ENCODE assay signal across 8 mouse cellular contexts in genomic region chr3:89966946-89967345, GRCm38 (mm10). TPM values are rescaled to one million over a fixed set of nuclear protein-coding genes. Genes with fewer than 3 reads are reported as not detected.
DNase-seq lines count a peak whose midpoint lies in the region; ATAC-seq and TF ChIP-seq lines count a peak whose summit lies in the region.

No protein-coding gene starts in this region.

- TF ChIP-seq EP300 in heart, postnatal 0 days (IDR thresholded peaks at IDR 0.05; ENCODE audit: low read depth) = no peak

- no peak overlapping the region for H3K4me2 ChIP-seq in heart, postnatal 0 days (ENCODE audit: low read depth, low read length)
- H3K4me2 ChIP-seq in forebrain, embryonic 11.5 days (ENCODE audit: low read depth, low read length, severe bottlenecking) = no peak overlapping the region

- no peak overlapping the region for H3K27ac ChIP-seq in heart, postnatal 0 days (ENCODE audit: low read depth)
- no peak overlapping the region for H3K27ac ChIP-seq in forebrain, embryonic 11.5 days (ENCODE audit: low read depth, low read length)

- H3K36me3 ChIP-seq in heart, postnatal 0 days (replicated peaks; ENCODE audit: control insufficient read depth, insufficient read depth, low read length) = no peaks in the 10 kb centered on the region
- H3K36me3 ChIP-seq in forebrain, embryonic 11.5 days (ENCODE audit: control insufficient read depth, insufficient read depth, low read length) = no peaks in the 10 kb centered on the region

- peaks cover 3% of the 10 kb centered on the region for H3K4me1 ChIP-seq in heart, postnatal 0 days (ENCODE audit: control insufficient read depth, insufficient read depth)
- H3K4me1 ChIP-seq in forebrain, embryonic 11.5 days (replicated peaks; ENCODE audit: control insufficient read depth, insufficient read depth, low read length) = peaks cover 7% of the 10 kb centered on the region

- H3K9me3 ChIP-seq in heart, postnatal 0 days (replicated peaks; ENCODE audit: control insufficient read depth, low read length) = no peaks in the 10 kb centered on the region
- no peaks in the 10 kb centered on the region for H3K9me3 ChIP-seq in forebrain, embryonic 11.5 days (ENCODE audit: control insufficient read depth, low read length)

- H3K4me3 ChIP-seq in heart, postnatal 0 days (ENCODE audit: low read depth, low read length) = no peak overlapping the region
- H3K4me3 ChIP-seq in forebrain, embryonic 11.5 days (ENCODE audit: low read depth, low read length) = no peak overlapping the region

- no peak for DNase-seq in heart, postnatal 0 days (ENCODE audit: low spot score)
- no peak for DNase-seq in heart, postnatal 36 days
- DNase-seq in A20 (ENCODE audit: low read depth, low spot score) (peak; percentile 80), WW6 (ENCODE audit: low read depth, low spot score) (peak; percentile 54)
- peak; percentile 45 for DNase-seq in lung, postnatal 10 days
- DNase-seq in forebrain, embryonic 11.5 days (ENCODE audit: low spot score) = no peak
- DNase-seq in urinary bladder, postnatal 14 days (ENCODE audit: low spot score) = no peak

- ATAC-seq in heart, postnatal 0 days (ENCODE audit: insufficient read depth, low read depth) = no peak
- ATAC-seq in monocyte, adult 5-6 weeks (replicated peaks; ENCODE audit: insufficient number of reproducible peaks, low FRiP score, low TSS enrichment, poor library complexity, severe bottlenecking) = no peak
- no peak for ATAC-seq in forebrain, embryonic 11.5 days (replicated peaks; ENCODE audit: low FRiP score)

- TF ChIP-seq CTCF in heart, postnatal 0 days (IDR thresholded peaks at IDR 0.05; ENCODE audit: low read depth) = peak; percentile 37

- H3K9ac ChIP-seq in heart, postnatal 0 days (replicated peaks; ENCODE audit: low read depth, low read length) = no peak overlapping the region
- H3K9ac ChIP-seq in forebrain, embryonic 11.5 days (ENCODE audit: low read length) = no peak overlapping the region

- H3K27me3 ChIP-seq in heart, postnatal 0 days (ENCODE audit: control insufficient read depth, insufficient read depth, low read length) = no peaks in the 10 kb centered on the region
- no peaks in the 10 kb centered on the region for H3K27me3 ChIP-seq in forebrain, embryonic 11.5 days (ENCODE audit: control insufficient read depth, insufficient read depth, low read length)

- intact Hi-C loops in heart, postnatal 36 days (cut with DNase I) = loop anchor here (2.0 kb wide), 1 partner anchor 32 kb away; the partner anchor contains the start of gene Hax1

- 67% methylated on average over 4 of the region's 4 CpGs for WGBS in heart, postnatal 0 days
- 75% methylated on average over 4 of the region's 4 CpGs for WGBS in forebrain, embryonic 11.5 days

RNA-seq across cellular contexts. Expression of gene Atp8b2, which starts 3.6 kb away (rescaled TPM):
- 38.9 and 52.4 TPM in 2 replicates for total RNA-seq in heart, postnatal 0 days (2014; rRNA removed; ENCODE audit: low replicate concordance)
- polyA plus RNA-seq in heart, postnatal 0 days (2015; fragmentation: Nextera tagmentation; extraction: Ambion mirVana) = 4.5 and 5.2 TPM in 2 replicates
- total RNA-seq in heart, postnatal 36 days (2021) = 10 to 100 TPM; 21.8 to 24.1 TPM
- 67.8 to 132 TPM (median 89.1 TPM) in 3 replicates for total RNA-seq in monocyte, adult 5-6 weeks (2017)
- 14.9 and 15.4 TPM in 2 replicates for polyA plus RNA-seq in forebrain, embryonic 11.5 days (2014; fragmentation: Nextera tagmentation; extraction: Ambion mirVana)

RNA-seq across cellular contexts. Expression of gene Hax1, which starts 31.6 kb away (rescaled TPM):
- 37.9 and 45.0 TPM in 2 replicates for total RNA-seq in heart, postnatal 0 days (2014; rRNA removed; ENCODE audit: low replicate concordance)
- polyA plus RNA-seq in heart, postnatal 0 days (2015; fragmentation: Nextera tagmentation; extraction: Ambion mirVana) = 64.2 and 70.3 TPM in 2 replicates
- 10 to 100 TPM; 42.3 to 53.4 TPM for total RNA-seq in heart, postnatal 36 days (2021)
- 44.9 to 89.5 TPM (median 54.6 TPM) in 3 replicates for total RNA-seq in monocyte, adult 5-6 weeks (2017)
- polyA plus RNA-seq in forebrain, embryonic 11.5 days (2014; fragmentation: Nextera tagmentation; extraction: Ambion mirVana) = 168 and 174 TPM in 2 replicates

RNA-seq across cellular contexts. Expression of gene Il6ra, which starts 54.0 kb away (rescaled TPM):
- 2.0 and 3.1 TPM in 2 replicates for total RNA-seq in heart, postnatal 0 days (2014; rRNA removed; ENCODE audit: low replicate concordance)
- 0.92 and 1.1 TPM in 2 replicates for polyA plus RNA-seq in heart, postnatal 0 days (2015; fragmentation: Nextera tagmentation; extraction: Ambion mirVana)
- total RNA-seq in heart, postnatal 36 days (2021) = 1 to 10 TPM; 4.3 to 7.5 TPM
- total RNA-seq in monocyte, adult 5-6 weeks (2017) = 36.2 to 60.6 TPM (median 43.2 TPM) in 3 replicates
- 0.15 and 0.27 TPM in 2 replicates for polyA plus RNA-seq in forebrain, embryonic 11.5 days (2014; fragmentation: Nextera tagmentation; extraction: Ambion mirVana)

Comparison
In these comparisons a context has a peak if more than half of its experiments do, and no peak if none do; other contexts are left out.
1. DNase-seq: peak in A20 (single experiment), WW6 (single experiment) and lung, postnatal 10 days (single experiment); none in heart, postnatal 0 days (single experiment), heart, postnatal 36 days (0 of 2), forebrain, embryonic 11.5 days (single experiment) and urinary bladder, postnatal 14 days (single experiment).